8 mouse cellular contexts compared by ENCODE assay signal in the genomic region with DNA sequence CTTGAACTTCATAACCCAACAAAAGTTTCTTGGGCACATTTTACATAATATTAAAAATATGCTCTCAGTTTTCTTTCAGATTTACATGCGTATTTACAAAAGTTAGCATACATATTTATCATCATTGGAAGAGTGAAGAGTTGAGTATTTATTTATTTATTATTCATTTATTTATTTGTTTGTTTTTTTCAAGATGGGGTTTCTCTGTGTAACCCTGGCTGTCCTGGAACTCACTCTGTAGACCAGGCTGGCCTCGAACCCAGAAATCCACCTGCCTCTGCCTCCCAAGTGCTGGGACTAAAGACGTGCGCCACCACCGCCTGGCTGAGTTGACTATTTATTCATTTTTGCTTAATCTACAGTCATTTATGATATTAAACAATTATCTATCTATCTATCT. TPM values are rescaled to one million over a fixed set of nuclear protein-coding genes. Genes with fewer than 3 reads are reported as not detected.
DNase-seq lines count a peak whose midpoint lies in the region; TF ChIP-seq lines count a peak whose summit lies in the region.
"Not testable (repeated sequence)": the region's sequence is repeated elsewhere in the genome, so short reads cannot be mapped to it uniquely, and the experiment has no call there.

No protein-coding gene starts in this region.

- H3K9ac ChIP-seq in ES-E14 (ENCODE audit: insufficient read depth, low read depth, low read length, poor library complexity, severe bottlenecking); heart, adult 2 months (ENCODE audit: low read depth, low read length): not testable (repeated sequence)

- intact Hi-C loops in gastrocnemius, adult 2 months (cut with DNase I); heart, adult 2 months (cut with DNase I): not testable (repeated sequence)

- TF ChIP-seq CTCF in gastrocnemius, adult 2 months (IDR thresholded peaks at IDR 0.05); heart, adult 2 months (IDR thresholded peaks at IDR 0.05): not testable (repeated sequence)

- not testable (repeated sequence) for H3K4me3 ChIP-seq in ES-E14 (ENCODE audit: insufficient read depth in 1 of 2, low read depth in 1 of 2, low read length in 2 of 2, poor library complexity in 1 of 2, severe bottlenecking in 1 of 2); brown adipose tissue, adult 24 weeks (ENCODE audit: insufficient read depth, low read depth, low read length); gastrocnemius, adult 2 months; heart, adult 2 months

- not testable (repeated sequence) for H3K27me3 ChIP-seq in heart, adult 2 months (ENCODE audit: control insufficient read depth, insufficient read depth, low read length)

- DNase-seq in 3134 (ENCODE audit: extremely low read depth, insufficient read length, low spot score) (peak; percentile 10), 416B (ENCODE audit: low read depth) (peak; percentile 59), ES-E14 (ENCODE audit: low read depth, low spot score) (peak; percentile 34), MEL-GATA-1-ER (ENCODE audit: extremely low read depth, low read depth) (peak; percentile 28), R1 (ENCODE audit: low read depth, low spot score) (peak; percentile 9)
- DNase-seq in gastrocnemius, adult 2 months; heart, adult 2 months: not testable (repeated sequence)

- not testable (repeated sequence) for H3K36me3 ChIP-seq in ES-E14 (ENCODE audit: control insufficient read depth, insufficient read depth, low read length, poor library complexity, severe bottlenecking); heart, adult 2 months (ENCODE audit: control insufficient read depth, insufficient read depth, low read length)

- not testable (repeated sequence) for H3K79me2 ChIP-seq in heart, adult 2 months (replicated peaks; ENCODE audit: control insufficient read depth, insufficient read depth, low read length)

- WGBS in heart, adult 2 months = 98% methylated on average over 5 of the region's 5 CpGs

- in situ Hi-C loops in ES-E14 (cut with MboI; ENCODE audit: low sequenced_read_pairs in 2 of 2, unreplicated experiment in 2 of 2) = not testable (repeated sequence)

- TF ChIP-seq EP300 in heart, adult 2 months (IDR thresholded peaks at IDR 0.05; ENCODE audit: insufficient read depth, low read depth, low read length) = not testable (repeated sequence)

- H3K27ac ChIP-seq in ES-E14 (ENCODE audit: insufficient read depth, low read depth, low read length, poor library complexity, severe bottlenecking) = not testable (repeated sequence)
- peak overlapping the region; percentile 68 for H3K27ac ChIP-seq in brown adipose tissue, adult 24 weeks (replicated peaks; ENCODE audit: low read depth, low read length)
- H3K27ac ChIP-seq in gastrocnemius, adult 2 months = peak overlapping the region; percentile 35; the same call in 1 of the 2 replicates
- peak overlapping the region; percentile 75 for H3K27ac ChIP-seq in heart, adult 2 months

- TF ChIP-seq POLR2A in heart, adult 2 months (IDR thresholded peaks at IDR 0.05; ENCODE audit: insufficient read depth, low read depth, low read length) = not testable (repeated sequence)

- H3K4me1 ChIP-seq in ES-E14 (ENCODE audit: control insufficient read depth in 2 of 2, insufficient read depth in 2 of 2, low read length in 2 of 2, poor library complexity in 1 of 2); brown adipose tissue, adult 24 weeks (ENCODE audit: control insufficient read depth, insufficient read depth, insufficient read length, low read length); heart, adult 2 months (ENCODE audit: control insufficient read depth, insufficient read depth, low read length): not testable (repeated sequence)

- not testable (repeated sequence) for H3K9me3 ChIP-seq in ES-E14 (ENCODE audit: control insufficient read depth, insufficient read depth, low read depth, low read length)

RNA-seq across cellular contexts. Expression of a gene that starts 9.0 kb away (rescaled TPM):
- total RNA-seq in ES-E14 (2012; rRNA removed) = 0.11 and 0.62 TPM in 2 replicates
- polyA plus RNA-seq in brown adipose tissue, adult 24 weeks (2012; ENCODE audit: insufficient read depth, insufficient read length, missing spikeins) = 1,463 and 1,631 TPM in 2 replicates
- total RNA-seq in gastrocnemius, adult 2 months (2021) = 100 to 1,000 TPM; 237 to 443 TPM
- 1,000 to 10,000 TPM; 1,665 to 1,999 TPM for total RNA-seq in heart, adult 2 months (2021)
- 341 and 831 TPM in 2 replicates for polyA plus RNA-seq in heart, adult 2 months (2012; rRNA removed)

Comparison
In these comparisons a context has a peak if more than half of its experiments do, and no peak if none do; other contexts are left out.
1. RNA of a gene that starts 9.0 kb away (total RNA-seq): 1,665 to 1,999 TPM in heart, adult 2 months and 237 to 443 TPM in gastrocnemius, adult 2 months; 0.11 to 0.62 TPM in ES-E14; every median in the first group is over 100 times any median in the second.